Mouse (Mus musculus) limb, embryonic 12.5 days (tissue): ENCODE data around the gene C1qtnf4. TPM values are rescaled to one million over a fixed set of nuclear protein-coding genes. Genes with fewer than 3 reads are reported as not detected.

Source experiments
- ATAC-seq: fragments of 200-750 bp; cut with Nextera tagmentation; 2 replicates; pipeline ENCODE4 v1.8.0; 2017; ENCODE audit warnings: low read depth, moderate TSS enrichment; ENCODE audit not compliant: insufficient number of reproducible peaks, insufficient read depth, low FRiP score, low TSS enrichment
- H3K27ac ChIP-seq: fragments of 300-500 bp; sonication (generic); 2 replicates; pipeline ENCODE4 v1.5.1; 2016; ENCODE audit warnings: mild to moderate bottlenecking, moderate library complexity
- H3K27me3 ChIP-seq: fragments of 300-500 bp; sonication (generic); 2 replicates; pipeline ENCODE4 v1.6.1; 2016; ENCODE audit warnings: mild to moderate bottlenecking, moderate library complexity
- H3K36me3 ChIP-seq: fragments of 300-500 bp; sonication (generic); 2 replicates; pipeline ENCODE4 v1.6.1; 2016; ENCODE audit warnings: mild to moderate bottlenecking, moderate library complexity
- H3K4me1 ChIP-seq: fragments of 300-500 bp; sonication (generic); replicated peaks from 2 replicates; pipeline ENCODE4 v1.6.1; 2016
- H3K4me2 ChIP-seq: fragments of 300-500 bp; sonication (generic); 2 replicates; pipeline ENCODE4 v1.6.1; 2016; ENCODE audit warnings: mild to moderate bottlenecking, moderate library complexity
- H3K4me3 ChIP-seq: fragments of 300-500 bp; sonication (generic); replicated peaks from 2 replicates; pipeline ENCODE4 v1.5.1; 2016; ENCODE audit warnings: mild to moderate bottlenecking
- H3K9ac ChIP-seq: fragments of 300-500 bp; sonication (generic); replicated peaks from 2 replicates; pipeline ENCODE4 v1.6.1; 2016; ENCODE audit warnings: mild to moderate bottlenecking, moderate library complexity
- H3K9me3 ChIP-seq: fragments of 300-500 bp; sonication (generic); 2 replicates; pipeline ENCODE4 v1.6.1; 2016; ENCODE audit warnings: mild to moderate bottlenecking, moderate library complexity
- WGBS: fragments of 180-500 bp; shearing (Covaris S2); methylation state at CpG from one replicate; pipeline ENCODE4 v1.1.7; 2016; 5-methylcytosine and 5-hydroxymethylcytosine counted together
- polyA plus RNA-seq: library from polyadenylated mRNA; unstranded; fragments of >200 nt; fragmentation: Nextera tagmentation; extraction: Ambion mirVana; gene quantifications from 2 replicates; pipeline ENCODE4 v1.2.1, GENCODE M21; 2016

The C1qtnf4 gene
- polyA plus RNA-seq, 1 experiment from 2014 or later, result 20.9 TPM

DNA sequence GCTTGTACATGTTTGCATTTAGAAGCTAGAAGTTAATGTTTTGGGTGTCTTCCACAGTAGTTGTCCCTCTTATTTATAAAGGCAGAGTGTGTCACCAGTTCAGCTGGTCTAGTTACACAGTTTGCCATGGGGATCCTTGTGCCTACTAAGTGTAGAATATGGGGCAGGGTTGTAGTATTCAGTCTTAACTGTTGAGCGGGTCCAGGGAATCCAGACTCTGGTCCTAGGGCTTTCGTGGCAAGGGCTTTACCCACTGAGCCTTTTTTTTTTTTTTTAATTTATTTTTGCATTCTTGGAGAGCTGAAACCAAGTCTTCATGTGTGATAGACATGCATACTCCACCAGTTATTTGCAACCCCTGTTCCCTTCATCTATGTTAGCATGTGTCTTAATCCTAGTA lies 24.2 kb upstream of the C1qtnf4 start:
- H3K9ac ChIP-seq, result no peak overlapping the region
- peaks cover 89% of the 10 kb centered on the region for H3K36me3 ChIP-seq
- H3K4me1 ChIP-seq, result no peaks in the 10 kb centered on the region
- WGBS, result 94% methylated on average over 2 of the region's 2 CpGs
- no peaks in the 10 kb centered on the region for H3K9me3 ChIP-seq
- no peak for ATAC-seq
- H3K4me2 ChIP-seq, result no peak overlapping the region
- no peak overlapping the region for H3K27ac ChIP-seq
- no peak overlapping the region for H3K4me3 ChIP-seq
- no peaks in the 10 kb centered on the region for H3K27me3 ChIP-seq

DNA sequence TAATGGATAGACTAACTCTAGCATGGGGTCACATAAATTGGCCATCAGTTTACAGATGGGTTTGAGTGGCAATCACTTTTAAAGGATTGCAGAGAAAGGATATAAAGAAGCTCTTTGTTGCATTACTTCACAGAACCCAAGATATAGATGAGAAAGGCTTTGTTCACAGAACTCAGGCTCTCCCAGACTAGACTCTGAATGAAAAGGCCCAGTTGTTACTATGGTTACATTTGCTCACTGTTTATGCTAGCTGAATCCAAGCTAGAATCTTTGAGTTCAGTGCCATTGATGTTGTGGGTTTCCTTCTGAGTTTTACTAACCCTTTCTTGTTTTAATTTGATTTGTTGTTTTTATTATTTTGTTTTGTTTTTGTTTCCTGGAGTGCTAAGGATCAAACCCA lies 21.5 kb upstream of the C1qtnf4 start:
- no peaks in the 10 kb centered on the region for H3K9me3 ChIP-seq
- no peak overlapping the region for H3K27ac ChIP-seq
- H3K4me3 ChIP-seq, result no peak overlapping the region
- no peaks in the 10 kb centered on the region for H3K4me1 ChIP-seq
- no peak overlapping the region for H3K9ac ChIP-seq
- H3K36me3 ChIP-seq, result peaks cover 87% of the 10 kb centered on the region
- H3K4me2 ChIP-seq, result no peak overlapping the region
- no peaks in the 10 kb centered on the region for H3K27me3 ChIP-seq
- ATAC-seq, result no peak

DNA sequence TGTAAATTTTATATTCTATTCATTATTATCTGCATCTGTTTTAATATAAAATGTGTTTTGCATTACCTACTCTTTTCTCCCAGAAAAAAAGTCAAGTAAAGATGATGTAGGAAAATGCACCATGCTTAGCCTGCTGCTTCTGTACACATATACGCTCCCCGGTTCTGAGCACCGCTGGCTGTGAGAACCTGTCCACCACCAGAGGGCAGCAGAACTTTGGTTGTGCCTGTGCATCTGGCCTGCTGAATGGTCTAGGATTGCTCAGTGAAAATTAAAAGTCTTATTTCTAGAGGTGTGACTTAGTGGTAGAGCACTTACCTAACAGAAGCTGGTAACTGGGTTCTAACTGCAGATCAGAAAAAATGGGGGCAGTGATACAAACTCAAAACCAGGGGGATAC lies 19.1 kb upstream of the C1qtnf4 start:
- Histone ChIP-seq H3K27me3 (no peaks in the 10 kb centered on the region), H3K4me1 (no peaks in the 10 kb centered on the region), H3K4me3 (no peak overlapping the region), H3K9ac (no peak overlapping the region), H3K4me2 (no peak overlapping the region), H3K36me3 (peaks cover 67% of the 10 kb centered on the region), H3K9me3 (no peaks in the 10 kb centered on the region), H3K27ac (no peak overlapping the region)
- peak; percentile 87 for ATAC-seq
- WGBS, result 46% methylated on average over 3 of the region's 3 CpGs

DNA sequence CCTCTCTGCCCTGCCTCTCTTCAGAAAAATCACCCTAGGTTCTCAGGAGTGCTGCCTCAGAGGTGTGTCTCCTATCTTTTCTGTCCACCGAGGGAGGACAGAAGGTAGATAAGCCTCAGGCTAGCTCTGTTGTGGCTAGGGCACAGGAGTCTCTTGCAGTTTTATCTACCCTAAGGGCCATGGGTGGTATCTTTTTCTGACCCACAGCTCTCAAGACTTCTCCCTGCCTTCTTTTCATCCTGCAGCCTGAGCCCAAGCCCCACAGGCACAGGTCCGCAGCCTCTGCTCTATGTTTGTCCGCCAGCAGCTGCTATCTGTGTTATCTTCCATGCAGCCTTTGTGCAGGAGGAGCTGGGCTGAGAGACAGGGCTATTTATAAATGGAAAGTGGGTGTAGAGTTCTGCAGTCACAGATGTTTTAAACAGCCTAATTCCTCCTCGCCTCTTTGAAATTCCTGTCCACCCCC lies 15.5 kb upstream of the C1qtnf4 start:
- no peaks in the 10 kb centered on the region for H3K27me3 ChIP-seq
- ATAC-seq, result no peak
- no peak overlapping the region for H3K4me2 ChIP-seq
- no peak overlapping the region for H3K27ac ChIP-seq
- H3K36me3 ChIP-seq, result peaks cover 32% of the 10 kb centered on the region
- no peak overlapping the region for H3K9ac ChIP-seq
- WGBS, result 43% methylated on average over 4 of the region's 4 CpGs
- no peak overlapping the region for H3K4me3 ChIP-seq
- H3K9me3 ChIP-seq, result no peaks in the 10 kb centered on the region
- H3K4me1 ChIP-seq, result no peaks in the 10 kb centered on the region

DNA sequence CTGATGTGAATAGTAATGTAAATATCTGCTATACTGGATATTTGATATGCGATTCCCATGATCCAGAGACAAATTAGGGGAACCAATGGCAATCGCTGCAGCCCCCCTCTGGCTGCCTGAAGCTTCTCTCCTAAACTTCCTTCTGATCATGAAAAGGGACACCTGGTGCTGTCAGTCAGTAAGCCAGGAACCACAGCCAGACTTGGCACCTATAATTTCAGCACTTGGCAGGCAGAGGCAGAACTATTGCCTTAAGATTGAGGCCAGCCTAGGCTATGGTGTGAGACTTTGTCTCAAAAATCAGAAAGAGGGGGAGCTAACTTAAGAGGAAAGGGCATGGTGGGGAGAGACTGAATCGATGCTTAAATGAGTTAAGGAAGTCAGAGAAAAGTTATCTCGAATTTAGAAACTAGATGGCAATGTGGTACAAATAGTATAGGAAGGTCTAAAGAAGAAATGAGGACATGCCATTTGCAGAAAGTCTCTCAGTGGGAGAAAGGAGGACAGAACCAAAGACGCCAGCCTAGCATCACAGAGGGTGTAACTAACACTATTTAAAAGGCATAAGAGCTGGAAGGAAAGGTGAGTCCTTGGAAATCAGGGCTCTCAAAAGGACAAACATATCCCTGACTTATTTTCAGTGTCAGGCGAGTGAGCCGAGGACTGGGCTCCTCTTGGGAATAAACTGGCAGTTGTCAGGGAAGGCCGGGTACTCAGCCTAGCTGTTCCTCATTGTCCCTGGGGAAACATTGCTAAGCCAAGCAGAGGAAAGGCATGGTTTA lies 14.3 kb upstream of the C1qtnf4 start:
- Histone ChIP-seq H3K4me1 (no peaks in the 10 kb centered on the region), H3K27me3 (no peaks in the 10 kb centered on the region), H3K27ac (no peak overlapping the region), H3K9me3 (no peaks in the 10 kb centered on the region), H3K9ac (no peak overlapping the region), H3K4me3 (no peak overlapping the region), H3K4me2 (no peak overlapping the region), H3K36me3 (peaks cover 20% of the 10 kb centered on the region)
- no peak for ATAC-seq
- WGBS, result 71% methylated on average over 8 of the region's 8 CpGs

DNA sequence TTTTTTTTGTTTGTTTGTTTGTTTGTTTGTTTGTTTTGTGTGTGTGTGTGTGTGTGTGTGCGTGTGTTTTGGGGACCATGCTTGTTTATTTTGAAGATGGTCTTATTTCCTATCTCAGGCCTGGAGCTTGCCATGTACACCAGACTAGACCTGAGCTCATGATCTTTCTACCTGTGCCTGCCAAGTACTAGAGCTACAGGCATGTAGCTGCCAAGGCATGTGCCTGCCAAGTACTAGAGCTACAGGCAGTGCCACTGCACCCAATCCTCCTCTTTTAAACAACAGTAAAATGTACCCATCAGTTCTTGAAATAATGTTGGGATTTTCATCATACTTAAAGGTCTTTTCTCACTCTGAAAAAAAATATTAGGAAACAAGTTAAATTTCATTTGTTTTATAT lies 11.6 kb upstream of the C1qtnf4 start:
- no peak overlapping the region for H3K4me2 ChIP-seq
- no peak overlapping the region for H3K4me3 ChIP-seq
- WGBS, result 79% methylated on average over 1 of the region's 1 CpGs
- no peak overlapping the region for H3K27ac ChIP-seq
- H3K36me3 ChIP-seq, result no peaks in the 10 kb centered on the region
- H3K9me3 ChIP-seq, result no peaks in the 10 kb centered on the region
- ATAC-seq, result no peak
- H3K9ac ChIP-seq, result no peak overlapping the region
- H3K27me3 ChIP-seq, result peaks cover 1% of the 10 kb centered on the region; the same call in 1 of the 2 replicates
- no peaks in the 10 kb centered on the region for H3K4me1 ChIP-seq

DNA sequence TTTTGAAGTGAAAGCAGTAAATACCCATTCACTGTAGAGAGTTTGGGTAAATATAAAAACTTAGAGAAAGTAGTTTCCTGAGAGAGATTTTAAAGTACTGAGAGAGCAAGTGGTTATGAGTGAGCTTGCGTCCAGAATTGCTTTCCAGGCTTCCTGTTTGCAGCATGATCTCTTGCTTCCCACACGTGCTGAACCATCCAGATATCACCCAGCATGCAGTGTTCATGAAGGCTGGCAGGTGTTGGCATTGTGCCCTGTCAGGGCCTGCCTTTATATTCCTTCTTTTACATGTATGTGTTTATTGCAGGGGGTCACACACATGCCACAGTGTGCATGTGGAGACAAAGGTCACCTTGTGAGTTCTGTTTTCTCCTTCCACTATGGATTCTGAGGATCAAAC lies 10.4 kb upstream of the C1qtnf4 start:
- WGBS, result 66% methylated on average over 2 of the region's 2 CpGs
- H3K27ac ChIP-seq, result no peak overlapping the region

DNA sequence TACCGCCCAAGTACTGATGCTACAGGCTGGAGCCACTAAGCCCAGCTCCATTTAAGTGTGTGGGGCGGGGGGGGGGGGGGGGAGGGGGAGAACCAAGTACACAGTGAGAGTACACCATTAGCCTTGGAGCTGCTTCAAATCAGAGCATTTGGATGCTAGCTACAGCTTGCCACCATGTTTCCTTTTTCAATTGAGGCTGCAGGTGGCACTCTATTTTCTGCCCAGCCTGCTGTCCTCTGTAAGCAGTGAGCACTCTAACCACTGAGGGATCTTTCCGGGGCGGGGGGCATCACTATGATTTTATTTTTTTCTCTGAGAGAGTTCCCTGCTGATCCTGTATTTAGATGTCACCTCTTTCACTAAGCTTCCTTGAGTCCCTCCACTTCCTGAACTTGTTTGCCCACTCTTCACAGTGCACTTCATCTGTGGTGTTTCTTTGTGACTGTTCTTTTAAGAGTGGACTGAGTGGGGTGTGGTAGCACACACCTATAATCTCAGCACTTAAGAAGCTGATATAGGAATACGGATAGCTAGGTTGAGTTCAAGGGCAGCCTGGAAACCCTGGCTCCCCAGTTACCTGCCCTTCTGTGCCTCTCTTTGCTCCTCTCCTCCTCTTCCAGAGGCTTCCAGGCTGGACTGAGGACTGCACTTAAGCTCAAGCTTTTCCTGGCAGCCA lies 7.9 kb upstream of the C1qtnf4 start:
- no peaks in the 10 kb centered on the region for H3K9me3 ChIP-seq
- H3K27me3 ChIP-seq, result peaks cover 26% of the 10 kb centered on the region
- no peak overlapping the region for H3K4me3 ChIP-seq
- ATAC-seq, result no peak
- no peaks in the 10 kb centered on the region; the same call in 1 of the 2 replicates for H3K4me1 ChIP-seq
- no peak overlapping the region for H3K9ac ChIP-seq
- no peak overlapping the region for H3K27ac ChIP-seq
- WGBS, result 76% methylated on average over 4 of the region's 5 CpGs
- H3K36me3 ChIP-seq, result no peaks in the 10 kb centered on the region
- H3K4me2 ChIP-seq, result no peak overlapping the region

More for the DNA sequence above, 10.4 kb upstream of the C1qtnf4 start:
- ATAC-seq, result no peak
- no peak overlapping the region for H3K9ac ChIP-seq
- no peaks in the 10 kb centered on the region for H3K9me3 ChIP-seq
- no peaks in the 10 kb centered on the region; the same call in 1 of the 2 replicates for H3K4me1 ChIP-seq
- H3K4me3 ChIP-seq, result no peak overlapping the region
- no peak overlapping the region for H3K4me2 ChIP-seq
- H3K27me3 ChIP-seq, result peaks cover 10% of the 10 kb centered on the region
- no peaks in the 10 kb centered on the region for H3K36me3 ChIP-seq

DNA sequence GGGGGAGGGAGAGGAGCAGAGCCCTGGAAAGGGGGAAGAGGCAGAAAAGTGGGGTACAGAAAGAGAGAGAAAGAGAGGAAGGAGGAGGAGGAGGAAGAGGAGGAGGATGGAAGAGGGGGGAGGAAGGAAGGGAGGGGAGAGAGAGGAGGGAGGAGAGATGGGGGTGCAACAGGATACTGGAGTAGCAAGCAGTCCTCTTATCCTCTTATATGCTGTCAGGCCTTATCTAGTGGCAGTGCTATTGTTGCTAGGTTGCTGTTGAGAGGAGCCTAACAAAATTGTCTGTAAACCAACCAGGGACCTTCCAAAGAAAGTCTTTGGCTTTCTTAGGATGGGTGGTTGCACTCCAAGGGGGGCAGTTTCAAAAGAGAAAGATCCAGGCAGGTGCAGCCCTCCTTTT lies 6.2 kb upstream of the C1qtnf4 start:
- H3K9me3 ChIP-seq, result no peaks in the 10 kb centered on the region

DNA sequence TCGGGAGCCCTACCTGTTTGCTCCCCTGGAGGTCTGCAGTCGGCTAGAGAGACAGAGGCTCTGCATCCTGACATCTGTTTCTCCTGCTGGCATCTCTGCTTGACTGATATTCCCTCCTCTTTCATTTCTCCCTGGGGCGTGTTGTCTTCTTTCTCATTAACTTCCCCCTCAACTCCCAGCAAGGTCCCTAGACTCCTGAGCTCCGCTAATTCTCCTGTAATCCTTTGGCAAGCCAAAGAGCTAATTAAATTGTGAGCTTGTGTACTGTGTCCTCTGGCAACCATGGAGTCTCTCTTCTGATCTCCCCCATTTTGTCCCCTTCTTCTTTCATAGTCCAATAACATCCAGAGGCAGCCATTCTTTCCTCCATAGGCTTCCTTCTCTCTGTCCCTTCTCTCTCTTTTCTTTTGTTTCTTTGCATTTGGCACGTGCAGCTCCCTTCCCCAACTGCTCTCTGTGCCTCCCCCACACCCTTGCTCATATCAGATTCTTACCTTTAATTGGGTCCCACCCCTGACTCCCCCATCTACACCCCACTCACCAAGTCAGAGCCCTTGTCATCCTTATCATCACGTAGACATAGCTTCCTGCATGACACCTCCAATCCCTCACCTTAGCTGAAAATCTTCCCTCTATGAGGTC lies 5.4 kb upstream of the C1qtnf4 start:
- no peak for ATAC-seq
- H3K4me1 ChIP-seq, result peaks cover 8% of the 10 kb centered on the region; the same call in 1 of the 2 replicates
- H3K36me3 ChIP-seq, result no peaks in the 10 kb centered on the region
- peaks cover 41% of the 10 kb centered on the region for H3K27me3 ChIP-seq
- no peak overlapping the region for H3K4me2 ChIP-seq
- H3K9me3 ChIP-seq, result no peaks in the 10 kb centered on the region
- no peak overlapping the region for H3K4me3 ChIP-seq
- no peak overlapping the region for H3K9ac ChIP-seq
- H3K27ac ChIP-seq, result no peak overlapping the region
- 23% methylated on average over 6 of the region's 6 CpGs for WGBS

More for the DNA sequence above, 6.2 kb upstream of the C1qtnf4 start:
- H3K9ac ChIP-seq, result no peak overlapping the region
- no peak overlapping the region for H3K27ac ChIP-seq
- no peak overlapping the region for H3K4me2 ChIP-seq
- H3K36me3 ChIP-seq, result no peaks in the 10 kb centered on the region
- no peaks in the 10 kb centered on the region; the same call in 1 of the 2 replicates for H3K4me1 ChIP-seq
- no peak overlapping the region for H3K4me3 ChIP-seq
- no peak for ATAC-seq
- H3K27me3 ChIP-seq, result peaks cover 32% of the 10 kb centered on the region

DNA sequence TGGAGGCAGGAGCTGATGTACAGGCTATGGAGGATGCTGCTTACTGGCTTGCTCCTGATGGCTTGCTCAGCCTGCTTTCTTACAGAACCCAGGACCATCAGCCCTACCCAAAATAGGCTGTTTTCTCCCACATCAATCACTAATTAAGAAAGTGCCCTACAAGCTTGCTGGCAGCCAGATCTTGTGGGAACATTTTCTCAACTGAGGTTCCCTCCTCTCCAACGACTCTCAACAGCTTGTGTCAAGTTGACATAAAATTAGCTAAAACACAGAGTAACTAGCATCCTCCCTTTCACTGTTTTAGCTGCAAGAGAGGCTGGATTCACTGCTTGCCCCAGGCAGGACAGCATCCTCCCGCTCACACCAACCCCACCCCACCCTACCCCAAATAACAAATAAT lies 3.8 kb upstream of the C1qtnf4 start:
- Histone ChIP-seq H3K27me3 (peaks cover 56% of the 10 kb centered on the region), H3K9ac (no peak overlapping the region), H3K4me2 (no peak overlapping the region), H3K4me3 (no peak overlapping the region), H3K27ac (no peak overlapping the region), H3K9me3 (no peaks in the 10 kb centered on the region), H3K36me3 (no peaks in the 10 kb centered on the region), H3K4me1 (peaks cover 17% of the 10 kb centered on the region)
- ATAC-seq, result no peak
- 74% methylated on average over 2 of the region's 2 CpGs for WGBS
